Mouse (Mus musculus) brain, embryonic 18.5 days (tissue): Measurements from ENCODE around the gene Gm973.
A peak's percentile ranks its signal among the peaks of the same experiment; 100 is the strongest.

Experiments used
- DNase-seq: peaks from one replicate; pipeline ENCODE4 v3.0.0-alpha.2; 2012; ENCODE audit warnings: low read depth, low spot score

Gm973 gene

GRCm38 (mm10) chr1:59516026-59516917 lies at the start of gene Gm973:
Gene Gm973 (plus strand): TSS chr1:59516264.
- peak; percentile 83 for DNase-seq

- no peak for DNase-seq
Measured at GRCm38 (mm10) chr1:59469170-59469569, 46.9 kb upstream of the Gm973 start.

DNA sequence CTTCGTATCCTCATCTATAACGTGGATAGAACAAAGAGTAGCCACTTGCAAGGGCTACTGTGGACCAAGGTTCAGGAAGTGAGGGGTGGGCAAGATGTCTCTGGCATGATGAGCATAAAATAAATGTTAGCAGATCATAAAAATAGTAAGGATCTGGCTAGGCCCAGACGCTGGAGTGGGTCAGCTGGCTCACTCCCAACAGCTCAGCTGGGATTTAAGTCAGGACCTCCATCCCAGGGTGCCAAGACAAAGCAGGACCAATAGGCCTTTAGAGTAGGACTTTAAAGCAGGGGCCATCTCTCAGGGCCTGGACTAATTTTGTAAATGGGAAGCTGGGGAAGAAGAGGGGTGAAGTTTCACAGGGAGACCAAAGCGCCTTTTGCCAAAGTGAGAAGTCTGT lies 45.3 kb upstream of the Gm973 start:
- no peak for DNase-seq

GRCm38 (mm10) chr1:59472368-59473180 lies 43.5 kb upstream of the Gm973 start:
- no peak for DNase-seq

DNA sequence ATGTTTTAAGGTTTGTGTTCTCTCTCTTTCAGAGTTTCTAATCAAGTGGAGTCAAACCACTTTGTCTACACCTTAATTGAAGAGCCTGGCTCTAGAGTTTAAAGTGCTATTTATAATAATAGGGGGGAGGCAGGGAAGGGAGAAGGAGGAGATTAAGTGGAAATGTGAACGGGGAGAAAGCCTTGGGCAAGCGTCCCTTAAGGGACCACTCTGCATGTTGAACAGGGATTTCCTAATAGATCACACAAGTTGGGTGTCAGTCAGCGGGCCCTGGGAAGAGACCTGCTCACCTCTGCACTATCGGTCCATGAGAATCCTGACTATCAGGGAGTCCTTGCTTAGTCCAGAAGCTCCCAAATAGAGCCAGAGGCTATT lies 42.9 kb upstream of the Gm973 start:
- no peak for DNase-seq

DNA sequence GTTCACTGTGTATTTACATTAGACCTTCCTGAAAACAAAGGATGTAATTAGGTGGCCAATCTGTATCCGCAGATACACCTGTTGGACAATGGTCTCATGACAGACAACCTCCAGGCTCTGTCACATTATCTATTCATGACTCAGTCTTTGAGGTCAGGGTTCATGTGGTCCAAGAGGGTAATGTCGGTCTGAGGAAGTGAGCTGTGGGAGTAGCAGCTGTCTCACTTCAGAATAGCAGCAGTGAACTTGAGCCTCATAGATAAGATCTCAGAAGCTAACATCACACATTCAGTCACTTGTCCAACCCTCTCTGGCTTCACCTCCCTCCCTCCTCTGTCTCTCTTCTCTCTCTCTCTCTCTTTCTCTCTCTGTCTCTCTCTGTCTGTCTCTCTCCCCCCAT lies 40.4 kb upstream of the Gm973 start:
- DNase-seq, result no peak

- no peak for DNase-seq
Measured at GRCm38 (mm10) chr1:59478911-59479310, 37.2 kb upstream of the Gm973 start.

GRCm38 (mm10) chr1:59480821-59481455 lies 35.1 kb upstream of the Gm973 start:
- no peak for DNase-seq

DNA sequence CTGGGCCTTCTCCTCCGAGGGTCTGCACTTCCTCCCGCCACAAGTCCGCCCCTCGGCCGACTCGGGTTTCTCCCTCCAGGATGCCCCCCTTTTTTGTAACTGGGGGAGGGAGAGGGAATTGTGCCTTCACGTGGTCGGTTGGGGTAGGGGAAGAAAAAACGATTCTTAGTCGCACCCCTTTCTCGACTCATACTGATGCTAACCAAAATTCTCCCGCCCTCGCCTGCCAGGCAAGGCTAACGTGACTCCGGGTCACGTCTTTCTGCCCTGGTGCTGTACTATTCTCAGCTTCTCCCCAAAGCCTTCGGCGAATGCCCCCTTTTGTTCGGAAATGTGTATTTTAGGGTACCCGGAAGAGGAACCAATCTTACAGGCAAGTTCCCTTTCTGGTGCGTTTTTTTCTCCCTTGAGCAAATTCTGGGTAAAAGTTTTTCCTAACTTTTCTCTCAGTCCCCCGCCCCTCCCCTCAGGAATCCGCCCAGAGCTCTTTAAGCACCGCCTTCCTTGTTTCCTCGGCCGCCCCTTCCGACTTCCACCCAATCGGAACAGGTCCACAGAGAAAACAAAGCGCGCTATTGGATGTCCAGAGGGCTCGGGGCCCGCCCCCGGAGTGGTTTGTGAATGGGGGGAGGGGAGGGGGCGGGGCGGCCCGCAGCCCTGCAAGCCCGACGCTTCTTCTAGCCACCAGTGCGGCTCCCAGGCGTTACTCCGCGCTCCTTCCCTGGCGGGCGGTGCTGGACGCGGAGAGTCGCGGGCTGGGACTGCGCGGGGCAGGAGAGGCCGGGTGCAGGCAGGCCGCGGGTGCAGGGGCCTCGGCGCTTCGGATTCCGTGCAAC lies 34.4 kb upstream of the Gm973 start:
- peak; percentile 90 for DNase-seq

- no peak for DNase-seq
Measured at GRCm38 (mm10) chr1:59482331-59482695, 33.8 kb upstream of the Gm973 start, which contains the start of gene Fzd7. Gene Fzd7 (plus strand): TSS chr1:59482424.

DNA sequence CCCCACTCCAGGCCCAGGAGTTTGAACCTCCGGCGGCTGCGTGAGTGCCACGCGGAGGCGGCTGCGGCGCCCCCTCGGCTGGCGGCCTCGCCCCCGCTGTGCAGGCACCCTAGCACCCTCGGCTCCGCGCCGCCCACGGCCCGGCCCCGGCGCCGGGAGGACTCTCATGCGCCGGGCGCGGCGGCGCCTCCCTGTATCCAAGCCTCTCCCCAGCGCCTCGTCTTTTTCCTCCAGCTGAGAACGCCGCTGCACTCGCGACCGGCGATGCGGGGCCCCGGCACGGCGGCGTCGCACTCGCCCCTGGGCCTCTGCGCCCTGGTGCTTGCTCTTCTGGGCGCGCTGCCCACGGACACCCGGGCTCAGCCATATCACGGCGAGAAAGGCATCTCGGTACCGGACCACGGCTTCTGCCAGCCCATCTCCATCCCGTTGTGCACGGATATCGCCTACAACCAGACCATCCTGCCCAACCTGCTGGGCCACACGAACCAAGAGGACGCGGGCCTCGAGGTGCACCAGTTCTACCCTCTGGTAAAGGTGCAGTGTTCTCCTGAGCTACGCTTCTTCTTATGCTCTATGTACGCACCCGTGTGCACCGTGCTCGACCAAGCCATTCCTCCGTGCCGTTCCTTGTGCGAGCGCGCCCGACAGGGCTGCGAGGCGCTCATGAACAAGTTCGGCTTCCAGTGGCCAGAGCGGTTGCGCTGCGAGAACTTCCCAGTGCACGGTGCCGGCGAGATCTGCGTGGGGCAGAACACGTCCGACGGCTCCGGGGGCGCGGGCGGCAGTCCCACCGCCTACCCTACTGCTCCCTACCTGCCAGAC lies 33.2 kb upstream of the Gm973 start:
- DNase-seq, result no peak

DNA sequence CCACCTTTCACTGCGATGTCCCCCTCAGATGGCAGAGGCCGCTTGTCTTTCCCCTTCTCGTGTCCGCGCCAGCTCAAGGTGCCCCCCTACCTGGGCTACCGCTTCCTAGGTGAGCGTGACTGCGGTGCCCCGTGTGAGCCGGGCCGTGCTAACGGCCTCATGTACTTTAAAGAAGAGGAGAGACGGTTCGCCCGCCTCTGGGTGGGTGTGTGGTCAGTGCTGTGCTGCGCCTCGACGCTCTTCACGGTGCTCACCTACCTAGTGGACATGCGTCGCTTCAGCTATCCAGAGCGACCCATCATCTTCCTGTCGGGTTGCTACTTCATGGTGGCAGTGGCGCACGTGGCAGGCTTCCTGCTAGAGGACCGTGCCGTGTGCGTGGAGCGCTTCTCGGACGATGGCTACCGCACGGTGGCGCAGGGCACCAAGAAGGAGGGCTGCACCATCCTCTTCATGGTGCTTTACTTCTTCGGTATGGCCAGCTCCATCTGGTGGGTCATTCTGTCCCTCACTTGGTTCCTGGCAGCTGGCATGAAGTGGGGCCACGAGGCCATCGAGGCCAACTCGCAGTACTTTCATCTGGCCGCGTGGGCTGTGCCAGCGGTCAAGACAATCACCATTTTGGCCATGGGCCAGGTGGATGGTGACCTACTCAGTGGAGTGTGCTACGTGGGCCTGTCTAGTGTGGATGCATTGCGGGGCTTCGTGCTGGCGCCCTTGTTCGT lies 32.4 kb upstream of the Gm973 start:
- no peak for DNase-seq

GRCm38 (mm10) chr1:59484314-59484713 lies 31.8 kb upstream of the Gm973 start:
- DNase-seq, result no peak

DNA sequence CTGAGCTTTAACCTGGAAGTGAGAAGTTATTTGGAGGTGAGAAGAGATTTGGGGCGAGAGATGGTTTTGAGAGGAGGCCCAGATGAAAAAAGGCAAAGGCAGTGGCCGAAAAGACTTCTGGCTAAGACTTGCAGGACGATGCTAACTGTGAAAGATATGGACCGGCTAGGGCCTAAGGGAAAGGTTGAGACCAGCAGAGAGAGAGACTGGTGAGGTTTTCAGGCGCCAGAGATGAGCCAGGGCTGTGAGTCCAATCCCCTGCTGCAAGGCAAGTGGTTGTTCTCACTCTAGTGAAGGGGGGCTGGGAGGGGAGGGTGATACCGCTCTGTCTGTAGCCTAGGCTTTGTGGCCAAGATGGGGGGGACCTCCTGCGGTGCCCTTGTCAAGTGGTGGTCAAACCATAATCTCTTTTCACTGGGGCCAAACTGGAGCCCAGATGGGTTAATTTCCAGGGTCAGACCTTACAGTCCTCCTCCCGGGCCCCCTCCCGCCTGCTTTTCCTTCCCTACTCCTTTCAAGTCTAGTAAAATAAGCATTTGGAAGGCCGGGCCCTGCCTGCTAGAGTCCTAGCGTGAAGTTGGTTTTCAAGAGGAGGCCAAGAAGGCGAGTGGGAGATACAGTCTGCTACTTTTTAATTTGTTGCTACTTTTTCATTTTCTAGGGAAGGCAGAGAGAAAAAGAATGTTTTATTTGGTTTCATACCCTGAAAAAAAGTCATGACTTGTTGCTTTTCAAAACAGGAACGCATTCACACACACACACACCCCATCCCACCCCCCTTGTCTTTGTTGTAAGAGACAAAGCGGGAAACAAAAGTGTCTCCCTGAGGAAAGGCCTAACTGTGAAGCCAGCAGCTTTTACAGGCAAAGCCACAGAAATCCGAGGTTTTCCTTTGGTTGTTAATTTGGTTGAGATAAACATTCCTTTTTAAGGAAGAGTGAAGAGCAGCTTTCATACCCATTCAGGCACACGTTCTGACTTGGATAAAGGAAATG lies 31.0 kb upstream of the Gm973 start:
- no peak for DNase-seq

- no peak for DNase-seq
Measured at GRCm38 (mm10) chr1:59485803-59486202, 30.3 kb upstream of the Gm973 start.

- no peak for DNase-seq
Measured at GRCm38 (mm10) chr1:59487651-59488051, 28.4 kb upstream of the Gm973 start.

- no peak for DNase-seq
Measured at GRCm38 (mm10) chr1:59488481-59488880, 27.6 kb upstream of the Gm973 start.

GRCm38 (mm10) chr1:59488991-59489390 lies 27.1 kb upstream of the Gm973 start:
- no peak for DNase-seq

GRCm38 (mm10) chr1:59491517-59491916 lies 24.5 kb upstream of the Gm973 start:
- DNase-seq, result no peak
